9 mouse cellular contexts compared by ENCODE assay signal in genomic region chr8:111732004-111732403, GRCm38 (mm10). TPM values are rescaled to one million over a fixed set of nuclear protein-coding genes. Genes with fewer than 3 reads are reported as not detected.
DNase-seq lines count a peak whose midpoint lies in the region; ATAC-seq and TF ChIP-seq lines count a peak whose summit lies in the region.
"Had no signal": no experiment of that assay in that cellular context is flagged by ENCODE, and none has a peak within 500 bp of the region (broad histone marks: within the 10 kb centered on the region; RNA-seq: fewer than 3 reads in every experiment).

No protein-coding gene starts in this region.

- peak overlapping the region; percentile 84 for H3K4me3 ChIP-seq in heart, embryonic 13.5 days
- H3K4me3 ChIP-seq in kidney, postnatal 0 days (replicated peaks; ENCODE audit: low read depth, low read length): peak overlapping the region; percentile 78
- peak overlapping the region; percentile 85 for H3K4me3 ChIP-seq in liver, adult 2 months (ENCODE audit: insufficient read depth, low read depth, low read length)
- H3K4me3 ChIP-seq in myocyte: peak overlapping the region; percentile 90

- no peaks in the 10 kb centered on the region for H3K27me3 ChIP-seq in heart, embryonic 13.5 days (replicated peaks)
- no peaks in the 10 kb centered on the region for H3K27me3 ChIP-seq in kidney, postnatal 0 days (ENCODE audit: insufficient read depth, low read length)
- no peaks in the 10 kb centered on the region for H3K27me3 ChIP-seq in liver, adult 2 months (ENCODE audit: control insufficient read depth, insufficient read depth, low read length)
- no peaks in the 10 kb centered on the region for H3K27me3 ChIP-seq in myocyte (ENCODE audit: control insufficient read depth, insufficient read depth, insufficient read length)

- DNase-seq in c-Kit-negative CD71-positive TER-119-positive erythroid progenitor cells, embryonic 14.5 days (ENCODE audit: low read depth, low spot score): peak; percentile 44
- DNase-seq in fat pad, adult 2 months (ENCODE audit: extremely low read depth, low read depth, low spot score): peak; percentile 52
- peak; percentile 99 for DNase-seq in kidney, postnatal 0 days (ENCODE audit: low spot score)
- peak; percentile 82 for DNase-seq in liver, adult 2 months (ENCODE audit: extremely low read depth, low read depth, low spot score)
- DNase-seq in spleen, postnatal 4 days (ENCODE audit: low spot score in 2 of 2): peak; percentile 89 to 94

- peak; percentile 100 for ATAC-seq in CD4-positive, CD25-positive, alpha-beta regulatory T cell, adult 4 months
- ATAC-seq in heart, embryonic 13.5 days (ENCODE audit: extremely low read depth, insufficient number of reproducible peaks, low FRiP score, low TSS enrichment): peak; percentile 86
- peak; percentile 87 for ATAC-seq in kidney, postnatal 0 days (replicated peaks; ENCODE audit: low FRiP score, low read depth)

- peaks cover 65% of the 10 kb centered on the region for H3K79me2 ChIP-seq in liver, adult 2 months (ENCODE audit: control insufficient read depth, insufficient read depth, low read length)
- peaks cover 94% of the 10 kb centered on the region for H3K79me2 ChIP-seq in myocyte (ENCODE audit: control insufficient read depth, insufficient read depth)

- H3K4me2 ChIP-seq in heart, embryonic 13.5 days: peak overlapping the region; percentile 82
- H3K4me2 ChIP-seq in kidney, postnatal 0 days (ENCODE audit: low read length): peak overlapping the region; percentile 88
- peak overlapping the region; percentile 97 for H3K4me2 ChIP-seq in myocyte (ENCODE audit: low read depth)

- peak overlapping the region; percentile 46 for H3ac ChIP-seq in myocyte (ENCODE audit: control insufficient read depth, insufficient read length)

- no peaks in the 10 kb centered on the region for H3K9me3 ChIP-seq in heart, embryonic 13.5 days
- no peaks in the 10 kb centered on the region for H3K9me3 ChIP-seq in kidney, postnatal 0 days (replicated peaks; ENCODE audit: low read length)

- TF ChIP-seq POLR2A in liver, adult 2 months (IDR thresholded peaks at IDR 0.05; ENCODE audit: extremely low read depth, insufficient read depth, low read length): 0 out of 2 replicates have a peak, but pooled peaks have one; percentile 79
- TF ChIP-seq POLR2A in myocyte (IDR thresholded peaks at IDR 0.05; ENCODE audit: insufficient read length, low read depth): peak; percentile 98

- WGBS in heart, embryonic 13.5 days: under 1% methylated on average over 18 of the region's 41 CpGs
- under 1% methylated on average over 41 of the region's 41 CpGs for WGBS in kidney, postnatal 0 days
- WGBS in liver, adult 2 months: under 1% methylated on average over 40 of the region's 41 CpGs

- H3K27ac ChIP-seq in heart, embryonic 13.5 days (replicated peaks): peak overlapping the region; percentile 98
- H3K27ac ChIP-seq in kidney, postnatal 0 days: peak overlapping the region; percentile 93
- peak overlapping the region; percentile 88 for H3K27ac ChIP-seq in liver, adult 2 months (replicated peaks; ENCODE audit: insufficient read depth, low read depth, low read length)
- H3K27ac ChIP-seq: macrophage had no signal

- peak overlapping the region; percentile 97 for H3K9ac ChIP-seq in heart, embryonic 13.5 days
- peak overlapping the region; percentile 93 for H3K9ac ChIP-seq in kidney, postnatal 0 days (ENCODE audit: low read depth, low read length)
- peak overlapping the region; percentile 87 for H3K9ac ChIP-seq in liver, adult 2 months (ENCODE audit: low read depth, low read length)

- H3K36me3 ChIP-seq in heart, embryonic 13.5 days: 0 out of 2 replicates have a peak, but pooled peaks cover 5% of the 10 kb centered on the region
- no peaks in the 10 kb centered on the region for H3K36me3 ChIP-seq in kidney, postnatal 0 days (ENCODE audit: insufficient read depth, low read length)
- no peaks in the 10 kb centered on the region for H3K36me3 ChIP-seq in liver, adult 2 months (ENCODE audit: control insufficient read depth, insufficient read depth, low read length)
- H3K36me3 ChIP-seq in myocyte (ENCODE audit: control insufficient read depth, insufficient read depth): no peaks in the 10 kb centered on the region

- no peak for TF ChIP-seq CTCF in kidney, postnatal 0 days (IDR thresholded peaks at IDR 0.05; ENCODE audit: low read depth)
- TF ChIP-seq CTCF in liver, adult 2 months (IDR thresholded peaks at IDR 0.05; ENCODE audit: low read depth, low read length): no peak

- H3K4me1 ChIP-seq in heart, embryonic 13.5 days: peaks cover 92% of the 10 kb centered on the region
- peaks cover 91% of the 10 kb centered on the region for H3K4me1 ChIP-seq in kidney, postnatal 0 days (replicated peaks; ENCODE audit: insufficient read depth, low read length)
- H3K4me1 ChIP-seq in liver, adult 2 months (ENCODE audit: control insufficient read depth, insufficient read depth, low read length): peaks cover 79% of the 10 kb centered on the region

TF ChIP-seq in myocyte, 11 proteins besides CTCF, POLR2A, EP300 and RAD21:
- no peak for TF ChIP-seq TCF12 (IDR thresholded peaks at IDR 0.05; ENCODE audit: insufficient read depth, poor library complexity, severe bottlenecking)
- peak in 2 of 3 experiments; percentile 19 to 53 for TF ChIP-seq MYOG (IDR thresholded peaks at IDR 0.05; ENCODE audit: control insufficient read depth in 1 of 3, insufficient read depth in 1 of 3, insufficient read length in 2 of 3, low read depth in 2 of 3)
- no peak for TF ChIP-seq E2F4 (IDR thresholded peaks at IDR 0.05; ENCODE audit: insufficient read depth)
- peak in 1 of 3 experiments; percentile 61 for TF ChIP-seq MYOD1 (IDR thresholded peaks at IDR 0.05; ENCODE audit: control insufficient read depth in 1 of 3, insufficient read length in 2 of 3, low read depth in 2 of 3)
- TF ChIP-seq USF1 (IDR thresholded peaks at IDR 0.05; ENCODE audit: low read depth): no peak
- TF ChIP-seq POLR2AphosphoS2 (IDR thresholded peaks at IDR 0.05; ENCODE audit: insufficient read length, low read depth): peak; percentile 92
- no peak for TF ChIP-seq CEBPB (IDR thresholded peaks at IDR 0.05; ENCODE audit: insufficient read depth, poor library complexity, severe bottlenecking)
- TF ChIP-seq SRF (IDR thresholded peaks at IDR 0.05; ENCODE audit: control insufficient read depth, insufficient read length, low read depth): peak; percentile 23
- no peak for TF ChIP-seq TCF3 (IDR thresholded peaks at IDR 0.05; ENCODE audit: insufficient read length, low read depth)
- no peak for TF ChIP-seq REST (IDR thresholded peaks at IDR 0.05; ENCODE audit: insufficient read depth, insufficient read length)

RNA-seq across cellular contexts. Expression of gene Bcar1, which starts 11.6 kb away (rescaled TPM):
- under 1 TPM; 0.27 to 0.42 TPM for polyA plus RNA-seq in CD4-positive, CD25-positive, alpha-beta regulatory T cell, adult 4 months (2017; shearing (Covaris generic))
- 40.2 and 43.4 TPM in 2 replicates for polyA plus RNA-seq in heart, embryonic 13.5 days (2015; fragmentation: Nextera tagmentation; extraction: Ambion mirVana)
- polyA plus RNA-seq in kidney, postnatal 0 days (2015; fragmentation: Nextera tagmentation; extraction: Ambion mirVana): 48.7 and 49.1 TPM in 2 replicates
- total RNA-seq in liver, adult 2 months (2014; rRNA removed): 11.3 and 18.0 TPM in 2 replicates
- 41.2 and 53.2 TPM in 2 replicates for polyA plus RNA-seq in liver, adult 2 months (2012; rRNA removed)
- polyA plus RNA-seq in myocyte (2012; fragmentation: generic; extraction: Trizol): 81.9 TPM

RNA-seq across cellular contexts. Expression of gene Ctrb1, which starts 41.2 kb away (rescaled TPM):
- not detected for polyA plus RNA-seq in CD4-positive, CD25-positive, alpha-beta regulatory T cell, adult 4 months (2017; shearing (Covaris generic))
- polyA plus RNA-seq in heart, embryonic 13.5 days (2015; fragmentation: Nextera tagmentation; extraction: Ambion mirVana): 1.9 TPM in 1 of 2 replicates, not detected in the other
- not detected in 2 replicates for polyA plus RNA-seq in kidney, postnatal 0 days (2015; fragmentation: Nextera tagmentation; extraction: Ambion mirVana)
- 50.9 and 134 TPM in 2 replicates for total RNA-seq in liver, adult 2 months (2014; rRNA removed)
- 1.9 and 5.3 TPM in 2 replicates for polyA plus RNA-seq in liver, adult 2 months (2012; rRNA removed)
- polyA plus RNA-seq in myocyte (2012; fragmentation: generic; extraction: Trizol): 85.4 TPM
- polyA plus RNA-seq: macrophage had no signal

Comparison
In these comparisons a context has a peak if more than half of its experiments do, and no peak if none do; other contexts are left out.
1. Peak in every context shown above with its lines: DNase-seq, ATAC-seq, H3K4me3 ChIP-seq and H3K27ac ChIP-seq.
2. DNase-seq: peak in every context shown above with its lines; median percentile 99 in kidney, postnatal 0 days; 92 in spleen, postnatal 4 days; 82 in liver, adult 2 months; 52 in fat pad, adult 2 months; 44 in c-Kit-negative CD71-positive TER-119-positive erythroid progenitor cells, embryonic 14.5 days.
3. RNA of gene Bcar1, which starts 11.6 kb away (polyA plus RNA-seq): 81.9 TPM in myocyte (single experiment), 41.2 to 53.2 TPM in liver, adult 2 months, 48.7 to 49.1 TPM in kidney, postnatal 0 days and 40.2 to 43.4 TPM in heart, embryonic 13.5 days; 0.27 to 0.42 TPM in CD4-positive, CD25-positive, alpha-beta regulatory T cell, adult 4 months; every median in the first group is over 10 times any median in the second.
4. RNA of gene Ctrb1, which starts 41.2 kb away (polyA plus RNA-seq): 85.4 TPM in myocyte (single experiment); 1.9 to 5.3 TPM in liver, adult 2 months, not detected in CD4-positive, CD25-positive, alpha-beta regulatory T cell, adult 4 months, 1.9 TPM in heart, embryonic 13.5 days and not detected in kidney, postnatal 0 days; every median in the first group is over 10 times any median in the second.